In the genomic region with DNA sequence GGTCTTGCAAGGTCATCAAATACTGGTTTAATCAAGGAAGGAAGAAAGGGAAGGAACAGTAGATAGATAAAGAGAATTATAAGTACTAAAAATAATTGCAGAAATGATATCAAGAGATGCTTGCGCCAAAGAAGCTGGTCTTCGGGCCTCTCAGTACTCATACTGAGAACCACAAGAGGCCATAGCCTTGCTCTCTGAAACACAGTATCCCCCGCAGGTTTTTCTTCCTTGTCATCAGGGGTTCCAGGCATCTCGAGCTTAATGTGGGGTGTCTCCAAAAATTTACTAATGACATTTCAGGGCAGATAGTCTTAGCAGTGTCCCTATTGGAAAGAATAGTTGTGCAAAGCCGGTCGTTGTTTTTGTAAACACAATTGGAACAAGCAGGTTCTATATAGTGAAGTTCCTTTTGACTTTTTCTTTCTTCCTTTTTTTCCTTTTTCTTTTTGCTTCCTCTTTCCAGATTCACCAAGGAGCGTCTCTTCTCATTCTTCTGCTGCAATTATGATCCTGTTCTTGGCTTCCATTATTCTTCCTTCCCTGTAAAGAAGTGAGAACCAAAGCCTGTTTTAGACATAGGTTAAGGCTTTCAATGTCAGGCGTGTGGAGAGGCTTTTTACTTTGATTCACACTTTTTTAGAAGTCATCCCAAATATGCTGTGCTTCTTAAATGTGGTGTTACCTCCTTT, we compare ENCODE assay signal across 21 mouse cellular contexts.
DNase-seq lines count a peak whose midpoint lies in the region; ATAC-seq lines count a peak whose summit lies in the region.
"Had no signal": no experiment of that assay in that cellular context is flagged by ENCODE, and none has a peak within 500 bp of the region (broad histone marks: within the 10 kb centered on the region; RNA-seq: fewer than 3 reads in every experiment).

No protein-coding gene starts in this region.

- no peak overlapping the region for H3K4me3 ChIP-seq in midbrain, embryonic 11.5 days (ENCODE audit: low read depth, low read length)
- H3K4me3 ChIP-seq in midbrain, embryonic 15.5 days = no peak overlapping the region
- H3K4me3 ChIP-seq in forebrain, embryonic 16.5 days (replicated peaks; ENCODE audit: low read length) = no peak overlapping the region
- no peak overlapping the region for H3K4me3 ChIP-seq in intestine, embryonic 16.5 days (ENCODE audit: low read length)
- H3K4me3 ChIP-seq: hindbrain, embryonic 12.5 days; hindbrain, embryonic 15.5 days had no signal

- no peaks in the 10 kb centered on the region for H3K4me1 ChIP-seq in midbrain, embryonic 11.5 days (ENCODE audit: control insufficient read depth, insufficient read depth, low read length)
- no peaks in the 10 kb centered on the region for H3K4me1 ChIP-seq in midbrain, embryonic 15.5 days
- no peaks in the 10 kb centered on the region for H3K4me1 ChIP-seq in forebrain, embryonic 16.5 days (replicated peaks; ENCODE audit: control insufficient read depth, insufficient read depth, low read length)
- no peaks in the 10 kb centered on the region for H3K4me1 ChIP-seq in intestine, embryonic 16.5 days (ENCODE audit: control insufficient read depth, insufficient read depth, low read length)
- H3K4me1 ChIP-seq: hindbrain, embryonic 12.5 days; hindbrain, embryonic 15.5 days had no signal

- H3K36me3 ChIP-seq in midbrain, embryonic 11.5 days (ENCODE audit: control insufficient read depth, insufficient read depth, low read length) = no peaks in the 10 kb centered on the region
- no peaks in the 10 kb centered on the region for H3K36me3 ChIP-seq in midbrain, embryonic 15.5 days (replicated peaks)
- no peaks in the 10 kb centered on the region for H3K36me3 ChIP-seq in forebrain, embryonic 16.5 days (ENCODE audit: control insufficient read depth, insufficient read depth)
- no peaks in the 10 kb centered on the region for H3K36me3 ChIP-seq in intestine, embryonic 16.5 days (ENCODE audit: control insufficient read depth, insufficient read depth, low read length)
- H3K36me3 ChIP-seq: hindbrain, embryonic 12.5 days; hindbrain, embryonic 15.5 days had no signal

- H3K9ac ChIP-seq in midbrain, embryonic 11.5 days (ENCODE audit: low read length) = no peak overlapping the region
- H3K9ac ChIP-seq in midbrain, embryonic 15.5 days = no peak overlapping the region
- no peak overlapping the region for H3K9ac ChIP-seq in forebrain, embryonic 16.5 days (replicated peaks; ENCODE audit: low read depth, low read length)
- no peak overlapping the region for H3K9ac ChIP-seq in intestine, embryonic 16.5 days (ENCODE audit: low read depth, low read length)
- H3K9ac ChIP-seq: hindbrain, embryonic 12.5 days; hindbrain, embryonic 15.5 days had no signal

- no peak overlapping the region for H3K27ac ChIP-seq in midbrain, embryonic 11.5 days (ENCODE audit: low read depth, low read length)
- H3K27ac ChIP-seq in midbrain, embryonic 15.5 days = no peak overlapping the region
- H3K27ac ChIP-seq in forebrain, embryonic 16.5 days (ENCODE audit: low read length) = no peak overlapping the region
- no peak overlapping the region for H3K27ac ChIP-seq in intestine, embryonic 16.5 days (ENCODE audit: low read length)
- H3K27ac ChIP-seq: hindbrain, embryonic 12.5 days; hindbrain, embryonic 15.5 days had no signal

- no peak for ATAC-seq in midbrain, embryonic 11.5 days (ENCODE audit: low FRiP score)
- ATAC-seq in midbrain, embryonic 15.5 days (replicated peaks) = no peak
- ATAC-seq in granulocyte monocyte progenitor cell, adult 5-6 weeks (replicated peaks; ENCODE audit: poor library complexity, severe bottlenecking) = peak; percentile 62
- peak; percentile 50 for ATAC-seq in megakaryocyte progenitor cell, adult 5-6 weeks (replicated peaks; ENCODE audit: poor library complexity)
- ATAC-seq in forebrain, embryonic 16.5 days = no peak
- ATAC-seq in intestine, embryonic 16.5 days = no peak
- ATAC-seq: forebrain, embryonic 14.5 days had no signal

- DNase-seq in midbrain, embryonic 11.5 days (ENCODE audit: low spot score, missing footprints) = peak; percentile 59
- no peak for DNase-seq in lung, postnatal 25 days (ENCODE audit: low spot score)
- DNase-seq: adrenal gland, adult 2 months; adrenal gland, postnatal 14 days; B cell, adult 2 months; cerebellum, adult 11-12 months; cerebellum, adult 8-10 months; cerebellum, postnatal 10 days; cerebellum, postnatal 36 days; gastrocnemius, postnatal 10 days; gastrocnemius, postnatal 36 days; heart, adult 11 months had no signal

- H3K4me2 ChIP-seq in midbrain, embryonic 11.5 days = no peak overlapping the region
- no peak overlapping the region for H3K4me2 ChIP-seq in midbrain, embryonic 15.5 days
- no peak overlapping the region for H3K4me2 ChIP-seq in forebrain, embryonic 16.5 days (ENCODE audit: low read length)
- H3K4me2 ChIP-seq in intestine, embryonic 16.5 days (ENCODE audit: low read depth, low read length) = no peak overlapping the region
- H3K4me2 ChIP-seq: heart, embryonic 11.5 days; hindbrain, embryonic 12.5 days; hindbrain, embryonic 15.5 days had no signal

- no peaks in the 10 kb centered on the region for H3K27me3 ChIP-seq in midbrain, embryonic 11.5 days (ENCODE audit: control insufficient read depth, insufficient read depth, low read length)
- no peaks in the 10 kb centered on the region for H3K27me3 ChIP-seq in midbrain, embryonic 15.5 days (replicated peaks)
- no peaks in the 10 kb centered on the region for H3K27me3 ChIP-seq in forebrain, embryonic 16.5 days (replicated peaks; ENCODE audit: control insufficient read depth, insufficient read depth, low read length)
- H3K27me3 ChIP-seq in intestine, embryonic 16.5 days (replicated peaks; ENCODE audit: control insufficient read depth, insufficient read depth, low read length) = no peaks in the 10 kb centered on the region
- H3K27me3 ChIP-seq: hindbrain, embryonic 12.5 days; hindbrain, embryonic 15.5 days had no signal

- WGBS in midbrain, embryonic 11.5 days = 86% methylated on average over 8 of the region's 8 CpGs
- 87% methylated on average over 8 of the region's 8 CpGs for WGBS in midbrain, embryonic 15.5 days
- 89% methylated on average over 8 of the region's 8 CpGs for WGBS in forebrain, embryonic 16.5 days
- 88% methylated on average over 8 of the region's 8 CpGs for WGBS in intestine, embryonic 16.5 days

- H3K9me3 ChIP-seq in midbrain, embryonic 11.5 days (ENCODE audit: control insufficient read depth, low read length) = no peaks in the 10 kb centered on the region
- H3K9me3 ChIP-seq in midbrain, embryonic 15.5 days = no peaks in the 10 kb centered on the region
- H3K9me3 ChIP-seq in forebrain, embryonic 16.5 days (ENCODE audit: control insufficient read depth, low read length) = no peaks in the 10 kb centered on the region
- H3K9me3 ChIP-seq in intestine, embryonic 16.5 days (ENCODE audit: control insufficient read depth, low read length) = no peaks in the 10 kb centered on the region
- H3K9me3 ChIP-seq: hindbrain, embryonic 12.5 days; hindbrain, embryonic 15.5 days had no signal

Comparison
In these comparisons a context has a peak if more than half of its experiments do, and no peak if none do; other contexts are left out.
1. ATAC-seq: peak in granulocyte monocyte progenitor cell, adult 5-6 weeks (single experiment) and megakaryocyte progenitor cell, adult 5-6 weeks (single experiment); none in midbrain, embryonic 11.5 days (single experiment), midbrain, embryonic 15.5 days (single experiment), forebrain, embryonic 16.5 days (single experiment) and intestine, embryonic 16.5 days (single experiment).